Mouse (Mus musculus) limb, embryonic 13.5 days (tissue): ENCODE data around the gene Vmn2r2. TPM values are rescaled to one million over a fixed set of nuclear protein-coding genes. Genes with fewer than 3 reads are reported as not detected.

ENCODE experiments used
- ATAC-seq: fragments of 200-750 bp; cut with Nextera tagmentation; 2 replicates; pipeline ENCODE4 v1.8.0; 2017; ENCODE audit warnings: low read depth, moderate number of reproducible peaks, moderate TSS enrichment; ENCODE audit not compliant: low FRiP score
- H3K27ac ChIP-seq: fragments of 300-500 bp; sonication (generic); 2 replicates; pipeline ENCODE4 v1.5.1; 2015; ENCODE audit warnings: inconsistent platforms, mild to moderate bottlenecking, moderate library complexity
- H3K27me3 ChIP-seq: fragments of 300-500 bp; sonication (generic); 2 replicates; pipeline ENCODE4 v1.6.1; 2015; ENCODE audit warnings: mild to moderate bottlenecking, inconsistent platforms
- H3K36me3 ChIP-seq: fragments of 300-500 bp; sonication (generic); 2 replicates; pipeline ENCODE4 v1.6.1; 2015; ENCODE audit warnings: inconsistent platforms, mild to moderate bottlenecking, moderate library complexity
- H3K4me1 ChIP-seq: fragments of 300-500 bp; sonication (generic); 2 replicates; pipeline ENCODE4 v1.6.1; 2015; ENCODE audit warnings: inconsistent platforms
- H3K4me2 ChIP-seq: fragments of 300-500 bp; sonication (generic); replicated peaks from 2 replicates; pipeline ENCODE4 v1.6.1; 2015; ENCODE audit warnings: inconsistent platforms, mild to moderate bottlenecking, moderate library complexity
- H3K4me3 ChIP-seq: fragments of 300-500 bp; sonication (generic); 2 replicates; pipeline ENCODE4 v1.5.1; 2015; ENCODE audit warnings: moderate library complexity, mild to moderate bottlenecking, inconsistent platforms
- H3K9ac ChIP-seq: fragments of 300-500 bp; sonication (generic); 2 replicates; pipeline ENCODE4 v1.6.1; 2015; ENCODE audit warnings: mild to moderate bottlenecking, inconsistent platforms
- H3K9me3 ChIP-seq: fragments of 300-500 bp; sonication (generic); 2 replicates; pipeline ENCODE4 v1.6.1; 2016; ENCODE audit warnings: inconsistent platforms
- WGBS: fragments of 180-500 bp; shearing (Covaris S2); methylation state at CpG from one replicate; pipeline ENCODE4 v1.1.7; 2015; 5-methylcytosine and 5-hydroxymethylcytosine counted together
- polyA plus RNA-seq: library from polyadenylated mRNA; unstranded; fragments of >200 nt; fragmentation: Nextera tagmentation; extraction: Ambion mirVana; gene quantifications from 2 replicates; pipeline ENCODE4 v1.2.1, GENCODE M21; 2015

Vmn2r2 gene
- not detected in 2 replicates for polyA plus RNA-seq

DNA sequence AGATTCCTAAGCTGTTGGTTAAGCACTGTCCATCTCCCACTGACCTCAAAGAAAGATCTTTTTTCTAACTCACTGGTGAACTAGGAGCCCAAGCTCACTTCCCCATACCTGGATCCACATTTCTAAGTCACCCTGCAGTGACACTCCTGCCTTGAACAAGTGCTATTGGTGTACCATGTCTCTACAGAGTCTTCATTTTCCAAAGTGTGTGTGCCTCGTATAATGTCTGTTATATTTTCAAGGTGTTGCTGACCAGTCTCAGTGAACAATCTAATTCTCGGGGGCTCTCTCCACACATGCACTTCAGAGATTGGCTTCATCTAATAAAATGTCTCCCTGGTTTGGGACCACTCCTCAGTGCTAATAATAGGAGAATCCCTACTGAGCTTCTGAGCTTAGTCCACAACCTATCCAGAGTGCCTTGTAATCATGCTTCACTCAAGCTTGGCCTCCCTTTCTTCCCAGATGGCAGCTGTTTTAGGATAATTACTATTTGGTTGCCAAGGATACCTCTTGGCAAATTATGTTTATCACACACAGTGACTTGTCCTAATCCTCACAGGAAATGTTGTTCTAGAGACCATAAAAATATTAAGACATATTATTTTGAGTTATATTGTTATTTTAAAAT, at the start of gene Vmn2r2:
Vmn2r2 (minus strand) TSS at position 51 of the 631 bp plus-strand sequence.
- Histone ChIP-seq H3K27ac (no peak within 1 kb of the TSS), H3K36me3 (no peaks in the 10 kb centered on the region), H3K27me3 (no peaks in the 10 kb centered on the region), H3K4me3 (no peak within 1 kb of the TSS), H3K4me1 (no peaks in the 10 kb centered on the region), H3K4me2 (no peak within 1 kb of the TSS), H3K9ac (no peak within 1 kb of the TSS), H3K9me3 (no peaks in the 10 kb centered on the region)
- ATAC-seq: no peak
- WGBS: 70% methylated on average over 2 of the region's 2 CpGs

DNA sequence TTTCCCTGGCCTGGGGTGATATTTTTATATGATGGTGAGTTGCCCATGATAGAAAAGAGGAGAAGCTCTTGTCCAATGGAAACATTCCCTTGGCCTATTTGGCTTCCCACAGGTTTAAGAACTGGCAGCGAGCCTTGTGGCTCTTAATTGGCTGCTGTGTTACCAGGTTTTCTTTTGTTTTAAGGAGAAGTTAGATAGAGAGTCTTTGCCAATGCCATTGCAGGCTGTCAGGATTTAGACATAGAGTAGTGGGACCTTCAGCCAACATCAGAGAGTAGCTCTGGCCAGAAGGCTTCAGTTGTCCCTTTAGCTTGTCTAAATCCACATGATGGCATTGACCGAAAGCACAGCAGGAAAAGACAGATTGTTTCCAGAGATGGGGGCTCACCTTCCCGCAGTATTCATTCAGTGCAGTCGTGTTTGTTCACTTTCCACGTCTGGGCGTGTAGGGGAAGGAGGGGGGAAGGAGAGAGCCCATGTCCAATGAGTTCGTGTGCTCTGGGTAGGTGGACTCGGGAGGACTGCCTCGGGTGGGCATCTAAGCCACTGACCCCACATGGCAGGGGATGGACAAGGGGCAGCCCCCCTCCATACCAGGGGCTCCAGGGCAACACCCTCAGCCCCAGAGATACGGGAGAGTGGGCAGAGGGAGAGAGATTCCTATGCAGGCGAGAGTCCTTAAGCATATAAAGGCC, 28.2 kb downstream of the Vmn2r2 start:
- ATAC-seq: no peak

DNA sequence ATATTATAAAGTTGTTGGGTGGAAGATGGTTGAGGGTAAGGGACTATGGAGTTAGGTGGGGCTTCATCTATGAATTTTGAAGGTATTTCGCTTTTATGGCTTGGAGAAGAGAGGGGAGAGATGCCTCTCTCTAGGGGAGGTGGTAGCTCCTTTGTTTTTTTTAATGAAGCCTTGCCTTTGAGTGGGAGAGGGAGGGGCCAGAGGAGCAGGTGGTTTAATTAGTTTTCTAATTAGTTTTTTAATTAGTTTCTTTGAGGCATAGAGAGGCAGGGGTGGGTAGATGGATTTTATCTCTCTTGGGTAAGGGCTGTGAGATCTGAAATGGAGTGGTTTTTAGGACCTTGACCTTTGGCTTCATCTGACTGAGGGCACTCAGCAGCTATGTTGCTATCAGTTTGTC, 29.0 kb downstream of the Vmn2r2 start:
- no peaks in the 10 kb centered on the region for H3K27me3 ChIP-seq
- no peak for ATAC-seq
- no peak overlapping the region for H3K9ac ChIP-seq
- no peaks in the 10 kb centered on the region for H3K4me1 ChIP-seq
- no peak overlapping the region for H3K27ac ChIP-seq
- H3K4me3 ChIP-seq: no peak overlapping the region
- no peak overlapping the region for H3K4me2 ChIP-seq
- 89% methylated on average over 1 of the region's 1 CpGs for WGBS
- H3K9me3 ChIP-seq: no peaks in the 10 kb centered on the region
- no peaks in the 10 kb centered on the region for H3K36me3 ChIP-seq

More for the DNA sequence above, 28.2 kb downstream of the Vmn2r2 start:
- no peak overlapping the region for H3K9ac ChIP-seq
- no peaks in the 10 kb centered on the region for H3K4me1 ChIP-seq
- WGBS: 89% methylated on average over 11 of the region's 11 CpGs
- no peak overlapping the region for H3K27ac ChIP-seq
- H3K9me3 ChIP-seq: no peaks in the 10 kb centered on the region
- H3K27me3 ChIP-seq: no peaks in the 10 kb centered on the region
- no peak overlapping the region for H3K4me2 ChIP-seq
- H3K36me3 ChIP-seq: no peaks in the 10 kb centered on the region
- no peak overlapping the region for H3K4me3 ChIP-seq

DNA sequence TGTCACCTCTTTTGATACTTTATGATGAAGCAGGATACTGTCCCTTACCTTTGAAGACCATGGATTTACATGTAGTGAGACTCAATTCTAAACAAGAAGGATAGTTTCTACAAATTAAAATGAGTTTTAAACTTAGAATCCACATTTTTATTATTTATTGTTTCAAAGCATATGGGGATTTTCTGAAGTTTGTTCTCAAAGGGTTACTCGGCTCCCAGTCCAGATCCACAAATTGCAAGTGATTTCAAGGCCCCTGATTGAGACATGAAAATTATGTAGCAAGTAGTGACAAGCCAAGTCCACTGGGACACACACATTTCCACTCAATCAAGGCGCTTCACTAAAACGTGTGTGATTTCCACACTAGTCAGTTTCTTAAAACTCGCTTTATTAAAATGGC, 60.5 kb downstream of the Vmn2r2 start, which contains the start of gene Vmn2r1:
Vmn2r1 (plus strand) TSS at position 301 of the 400 bp plus-strand sequence.
- Histone ChIP-seq H3K4me3 (no peak within 1 kb of the TSS), H3K4me1 (no peaks in the 10 kb centered on the region), H3K27me3 (no peaks in the 10 kb centered on the region), H3K4me2 (no peak within 1 kb of the TSS), H3K9me3 (no peaks in the 10 kb centered on the region), H3K36me3 (no peaks in the 10 kb centered on the region), H3K27ac (no peak within 1 kb of the TSS), H3K9ac (no peak within 1 kb of the TSS)
- 75% methylated on average over 4 of the region's 4 CpGs for WGBS
- no peak for ATAC-seq

Other genes with a start within 250 kb of the Vmn2r2 start
- gene Plch1, start 242.5 kb downstream of the Vmn2r2 start, polyA plus RNA-seq: 0.94 and 1.1 TPM in 2 replicates
- 7.6 and 7.9 TPM in 2 replicates for gene E130311K13Rik, start 212.5 kb downstream of the Vmn2r2 start, polyA plus RNA-seq
- gene Slc33a1, start 177.2 kb downstream of the Vmn2r2 start, polyA plus RNA-seq: 14.0 and 15.8 TPM in 2 replicates
- gene Gmps, start 165.8 kb downstream of the Vmn2r2 start, polyA plus RNA-seq: 53.1 and 53.3 TPM in 2 replicates
- 0.03 and 0.06 TPM in 2 replicates for gene Vmn2r1, start 60.4 kb downstream of the Vmn2r2 start, polyA plus RNA-seq
- not detected in 2 replicates for gene Vmn2r3, start 147.8 kb upstream of the Vmn2r2 start, polyA plus RNA-seq